Mouse (Mus musculus) midbrain, embryonic 14.5 days (tissue): ENCODE measurements around the gene Iars2. TPM values are rescaled to one million over a fixed set of nuclear protein-coding genes. Genes with fewer than 3 reads are reported as not detected.

ENCODE experiments used
- ATAC-seq: fragments of 200-750 bp; cut with Nextera tagmentation; 2 replicates; pipeline ENCODE4 v1.8.0; 2017; ENCODE audit warnings: moderate number of reproducible peaks, moderate library complexity; ENCODE audit not compliant: low FRiP score, low TSS enrichment
- DNase-seq: peaks from one replicate; pipeline ENCODE4 v3.0.0-alpha.2; 2015
- H3K27ac ChIP-seq: fragments of 300-500 bp; sonication (generic); replicated peaks from 2 replicates; pipeline ENCODE4 v1.5.1; 2014; ENCODE audit warnings: mild to moderate bottlenecking, low read depth, low read length, moderate library complexity
- H3K27me3 ChIP-seq: fragments of 300-500 bp; sonication (generic); 2 replicates; pipeline ENCODE4 v1.6.1; 2014; ENCODE audit warnings: low read length, control low read depth, mixed read lengths; ENCODE audit not compliant: control insufficient read depth, insufficient read depth
- H3K36me3 ChIP-seq: fragments of 300-500 bp; sonication (generic); 2 replicates; pipeline ENCODE4 v1.6.1; 2014; ENCODE audit warnings: low read length, control low read depth; ENCODE audit not compliant: control insufficient read depth, insufficient read depth
- H3K4me1 ChIP-seq: fragments of 300-500 bp; sonication (generic); 2 replicates; pipeline ENCODE4 v1.6.1; 2014; ENCODE audit warnings: mild to moderate bottlenecking, antibody characterized with exemption, low read length, control low read depth; ENCODE audit not compliant: control insufficient read depth, insufficient read depth
- H3K4me2 ChIP-seq: fragments of 300-500 bp; sonication (generic); 2 replicates; pipeline ENCODE4 v1.6.1; 2014; ENCODE audit warnings: mild to moderate bottlenecking, low read length, moderate library complexity
- H3K4me3 ChIP-seq: fragments of 300-500 bp; sonication (generic); replicated peaks from 2 replicates; pipeline ENCODE4 v1.5.1; 2014; ENCODE audit warnings: low read depth, low read length
- H3K9ac ChIP-seq: fragments of 300-500 bp; sonication (generic); replicated peaks from 2 replicates; pipeline ENCODE4 v1.6.1; 2014; ENCODE audit warnings: mild to moderate bottlenecking, low read length, moderate library complexity
- H3K9me3 ChIP-seq: fragments of 300-500 bp; sonication (generic); 2 replicates; pipeline ENCODE4 v1.6.1; 2016; ENCODE audit warnings: low read length, control low read depth, mixed read lengths; ENCODE audit not compliant: control insufficient read depth
- WGBS: fragments of 180-500 bp; shearing (Covaris S2); extraction: QIAGEN DNeasy Blood & Tissue Kit; methylation state at CpG from one replicate; pipeline ENCODE4 v1.1.7; 2014; 5-methylcytosine and 5-hydroxymethylcytosine counted together
- polyA plus RNA-seq: library from polyadenylated mRNA; unstranded; fragments of >200 nt; fragmentation: Nextera tagmentation; extraction: Ambion mirVana; gene quantifications from 2 replicates; pipeline ENCODE4 v1.2.1, GENCODE M21; 2014

Gene Iars2
- polyA plus RNA-seq, 1 experiment from 2014 or later = 22.3 TPM

DNA sequence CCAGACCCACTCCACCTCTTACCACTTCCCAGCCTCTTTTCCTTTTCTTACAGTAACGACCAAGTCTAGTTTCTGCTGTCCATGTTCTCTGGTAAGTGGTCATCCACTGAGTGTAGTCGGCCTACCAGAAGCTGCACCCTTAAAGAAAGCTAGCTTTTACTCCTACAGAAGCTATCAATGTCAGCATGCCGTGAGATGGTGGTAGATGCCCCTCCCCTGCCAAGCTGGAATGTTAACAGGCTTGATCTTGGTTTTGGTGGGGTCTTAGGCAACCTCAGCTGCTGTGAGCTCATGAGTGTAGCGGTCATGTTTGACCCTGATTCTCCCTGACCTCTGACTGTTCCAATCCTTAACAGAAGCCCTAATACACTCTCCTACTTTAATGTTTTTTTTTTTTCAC is 29.0 kb upstream of the Iars2 start:
- Histone ChIP-seq H3K4me1 (peaks cover 4% of the 10 kb centered on the region), H3K9ac (no peak overlapping the region), H3K4me3 (no peak overlapping the region), H3K27ac (no peak overlapping the region), H3K36me3 (peaks cover 46% of the 10 kb centered on the region), H3K4me2 (no peak overlapping the region), H3K27me3 (no peaks in the 10 kb centered on the region), H3K9me3 (no peaks in the 10 kb centered on the region)
- WGBS = 92% methylated on average over 4 of the region's 4 CpGs
- no peak for DNase-seq
- ATAC-seq = no peak

DNA sequence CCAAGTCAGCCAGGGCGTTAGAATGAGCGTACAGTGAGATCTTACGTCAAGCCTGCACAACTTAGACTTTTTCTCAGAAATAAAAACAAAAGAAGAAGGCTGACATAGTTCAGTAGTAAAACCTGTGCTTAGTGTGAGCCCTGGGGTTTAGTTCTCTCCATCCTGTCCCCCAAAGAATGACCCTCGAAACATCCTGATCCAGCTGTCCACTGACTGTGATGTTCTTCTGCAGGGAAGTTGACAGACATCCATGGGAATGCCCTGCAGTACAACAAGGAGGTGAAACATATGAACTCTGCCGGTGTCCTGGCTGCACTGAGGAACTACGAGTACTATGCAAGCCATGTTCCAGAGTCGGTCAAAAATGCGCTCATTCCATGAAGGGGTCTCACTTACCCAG is 27.1 kb upstream of the Iars2 start:
- no peak overlapping the region for H3K27ac ChIP-seq
- H3K36me3 ChIP-seq = peaks cover 65% of the 10 kb centered on the region
- H3K4me1 ChIP-seq = no peaks in the 10 kb centered on the region
- H3K4me3 ChIP-seq = no peak overlapping the region
- H3K4me2 ChIP-seq = no peak overlapping the region
- no peak overlapping the region for H3K9ac ChIP-seq
- 97% methylated on average over 8 of the region's 8 CpGs for WGBS
- no peaks in the 10 kb centered on the region for H3K27me3 ChIP-seq
- DNase-seq = no peak
- H3K9me3 ChIP-seq = no peaks in the 10 kb centered on the region
- ATAC-seq = no peak

DNA sequence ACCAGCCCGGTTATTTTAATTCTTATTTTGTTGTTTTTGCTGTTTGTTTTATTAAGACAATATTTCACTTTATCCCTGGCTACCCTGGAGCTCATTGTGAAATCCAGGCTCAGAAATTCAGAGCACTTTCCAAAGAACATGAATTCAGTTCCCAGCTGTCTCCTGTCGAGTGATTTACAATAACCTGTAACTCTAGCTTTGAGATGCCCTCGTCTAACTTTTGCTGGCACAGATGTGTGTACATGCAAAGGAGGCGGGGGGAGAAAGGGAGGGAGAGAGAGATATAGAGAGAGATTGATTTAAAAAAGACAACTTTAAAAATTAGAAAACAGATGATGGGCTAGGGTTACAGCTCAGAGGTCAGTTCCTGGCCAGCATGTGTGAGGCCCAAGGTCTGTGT is 25.5 kb upstream of the Iars2 start:
- DNase-seq (no peak), ATAC-seq (no peak)
- Histone ChIP-seq H3K4me2 (no peak overlapping the region), H3K4me1 (no peaks in the 10 kb centered on the region), H3K27me3 (no peaks in the 10 kb centered on the region), H3K9ac (no peak overlapping the region), H3K9me3 (no peaks in the 10 kb centered on the region), H3K4me3 (no peak overlapping the region), H3K36me3 (peaks cover 80% of the 10 kb centered on the region), H3K27ac (no peak overlapping the region)
- WGBS = 92% methylated on average over 4 of the region's 4 CpGs

DNA sequence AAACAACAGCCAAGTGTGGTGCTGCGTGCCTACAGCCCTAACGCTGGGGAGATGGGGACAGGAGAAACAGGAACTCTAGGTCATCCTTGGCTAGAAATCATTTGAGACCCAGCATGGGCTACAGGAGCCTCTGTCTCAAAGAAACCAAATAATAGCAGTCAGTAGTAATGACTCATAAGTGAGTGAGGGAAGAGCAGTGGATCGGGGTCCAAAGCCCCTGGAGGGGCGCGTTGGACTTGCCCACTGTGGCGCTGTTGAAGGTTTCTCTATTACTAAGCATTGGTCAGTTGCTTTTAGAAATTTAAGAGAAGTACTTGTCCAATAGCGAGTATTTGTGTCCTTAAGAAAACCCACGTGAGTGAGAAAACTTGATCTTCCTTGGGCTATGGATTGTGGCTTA is 24.2 kb upstream of the Iars2 start:
- no peak overlapping the region for H3K4me2 ChIP-seq
- DNase-seq = no peak
- no peaks in the 10 kb centered on the region for H3K9me3 ChIP-seq
- H3K9ac ChIP-seq = no peak overlapping the region
- ATAC-seq = no peak
- WGBS = 98% methylated on average over 8 of the region's 8 CpGs
- H3K4me1 ChIP-seq = no peaks in the 10 kb centered on the region
- H3K27me3 ChIP-seq = no peaks in the 10 kb centered on the region
- H3K36me3 ChIP-seq = peaks cover 85% of the 10 kb centered on the region
- H3K27ac ChIP-seq = no peak overlapping the region
- no peak overlapping the region for H3K4me3 ChIP-seq

DNA sequence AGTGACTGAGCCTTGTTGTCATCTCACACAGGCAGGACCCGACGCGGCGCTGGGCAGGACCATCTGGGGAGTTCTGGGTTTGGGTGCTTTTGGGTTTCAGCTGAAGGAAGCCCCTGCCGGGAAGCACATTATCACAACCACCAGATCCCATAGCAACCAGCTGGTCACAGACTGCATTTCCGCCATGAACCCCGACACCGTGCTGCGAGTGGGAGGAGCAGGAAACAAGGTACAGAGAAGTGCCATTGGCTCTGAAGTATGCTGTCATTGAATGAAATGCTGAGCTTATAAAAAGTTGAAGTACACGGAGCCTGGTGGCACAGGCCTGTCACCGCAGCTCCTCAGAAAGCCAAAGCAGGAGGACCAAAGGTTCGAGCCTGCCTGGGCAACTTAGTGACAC is 23.0 kb upstream of the Iars2 start:
- H3K4me2 ChIP-seq = no peak overlapping the region
- no peaks in the 10 kb centered on the region for H3K9me3 ChIP-seq
- no peak for DNase-seq
- H3K36me3 ChIP-seq = peaks cover 92% of the 10 kb centered on the region
- no peak overlapping the region for H3K4me3 ChIP-seq
- ATAC-seq = no peak
- H3K4me1 ChIP-seq = no peaks in the 10 kb centered on the region
- H3K27me3 ChIP-seq = no peaks in the 10 kb centered on the region
- H3K27ac ChIP-seq = no peak overlapping the region
- WGBS = 95% methylated on average over 12 of the region's 12 CpGs
- H3K9ac ChIP-seq = no peak overlapping the region

DNA sequence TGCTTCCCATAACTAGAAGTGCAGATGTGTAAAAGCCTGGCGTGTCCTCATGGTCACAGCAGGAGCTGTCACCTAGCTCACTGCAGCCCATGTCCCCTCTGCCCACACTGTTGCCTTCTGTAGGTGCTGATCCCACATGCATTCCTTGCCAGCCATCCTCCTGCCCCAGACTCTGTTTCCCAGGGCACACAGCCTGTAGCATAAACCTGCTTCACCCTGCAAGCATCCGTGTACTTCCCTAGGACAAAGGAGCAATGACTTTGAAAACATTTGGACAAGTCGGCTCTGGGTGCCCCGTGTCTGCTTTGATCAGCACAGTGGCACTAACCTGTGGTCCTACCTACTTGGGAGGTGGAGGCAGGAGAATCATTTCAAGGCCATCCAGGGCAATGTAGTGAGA is 21.4 kb upstream of the Iars2 start:
- no peak for DNase-seq
- no peak for ATAC-seq
- Histone ChIP-seq H3K27ac (no peak overlapping the region), H3K9ac (no peak overlapping the region), H3K27me3 (no peaks in the 10 kb centered on the region), H3K9me3 (no peaks in the 10 kb centered on the region), H3K4me2 (no peak overlapping the region), H3K4me1 (no peaks in the 10 kb centered on the region), H3K36me3 (peaks cover 95% of the 10 kb centered on the region), H3K4me3 (no peak overlapping the region)
- WGBS = 96% methylated on average over 4 of the region's 4 CpGs

DNA sequence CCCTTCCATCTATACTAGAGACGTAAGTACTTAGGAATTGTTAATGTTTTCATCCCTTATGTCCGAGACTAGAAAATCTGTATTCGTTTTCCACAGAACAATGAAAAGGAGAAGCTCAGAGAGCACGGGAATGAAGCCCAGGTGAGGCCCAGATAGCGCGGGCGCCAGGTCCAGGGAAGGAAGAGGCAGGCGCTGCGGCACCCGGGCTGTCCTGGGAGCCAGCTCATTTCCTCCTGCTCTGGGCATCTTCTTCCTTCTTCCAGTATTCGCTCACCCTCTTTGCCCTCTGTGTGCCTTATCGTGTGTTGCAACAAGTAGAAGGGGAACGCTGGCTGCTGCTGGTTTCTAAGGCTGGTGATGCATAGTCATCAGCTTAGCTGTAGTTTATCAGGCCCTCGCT is 20.5 kb upstream of the Iars2 start:
- H3K4me3 ChIP-seq = no peak overlapping the region
- no peaks in the 10 kb centered on the region for H3K27me3 ChIP-seq
- H3K27ac ChIP-seq = no peak overlapping the region
- H3K36me3 ChIP-seq = peaks cover 95% of the 10 kb centered on the region
- H3K4me1 ChIP-seq = no peaks in the 10 kb centered on the region
- WGBS = 95% methylated on average over 14 of the region's 14 CpGs
- no peak overlapping the region for H3K4me2 ChIP-seq
- no peak overlapping the region for H3K9ac ChIP-seq
- no peaks in the 10 kb centered on the region for H3K9me3 ChIP-seq
- no peak for ATAC-seq
- no peak for DNase-seq

DNA sequence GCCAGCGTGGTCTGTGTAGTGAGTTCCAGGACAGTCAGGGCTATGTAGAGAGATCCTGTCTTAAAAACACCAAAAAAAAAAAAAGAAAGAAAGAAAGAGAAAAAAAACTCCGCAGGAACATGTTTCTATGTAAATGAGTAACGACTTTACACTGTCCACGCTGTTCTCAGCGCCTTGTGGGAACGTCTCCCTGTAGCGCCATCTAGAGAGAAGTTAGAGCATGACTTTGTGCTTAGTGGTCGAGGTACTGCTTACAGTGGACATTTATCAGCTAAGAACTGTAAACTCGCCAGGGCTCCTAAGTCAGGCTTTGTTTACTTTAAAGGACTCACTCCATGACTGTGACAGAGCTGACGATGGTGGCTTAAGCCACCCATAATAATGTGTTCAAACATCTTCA is 17.0 kb upstream of the Iars2 start:
- Histone ChIP-seq H3K4me3 (no peak overlapping the region), H3K9me3 (no peaks in the 10 kb centered on the region), H3K4me2 (no peak overlapping the region), H3K27me3 (no peaks in the 10 kb centered on the region), H3K27ac (no peak overlapping the region), H3K9ac (no peak overlapping the region), H3K36me3 (peaks cover 92% of the 10 kb centered on the region), H3K4me1 (no peaks in the 10 kb centered on the region)
- ATAC-seq (no peak), DNase-seq (no peak)
- WGBS = 79% methylated on average over 10 of the region's 10 CpGs

DNA sequence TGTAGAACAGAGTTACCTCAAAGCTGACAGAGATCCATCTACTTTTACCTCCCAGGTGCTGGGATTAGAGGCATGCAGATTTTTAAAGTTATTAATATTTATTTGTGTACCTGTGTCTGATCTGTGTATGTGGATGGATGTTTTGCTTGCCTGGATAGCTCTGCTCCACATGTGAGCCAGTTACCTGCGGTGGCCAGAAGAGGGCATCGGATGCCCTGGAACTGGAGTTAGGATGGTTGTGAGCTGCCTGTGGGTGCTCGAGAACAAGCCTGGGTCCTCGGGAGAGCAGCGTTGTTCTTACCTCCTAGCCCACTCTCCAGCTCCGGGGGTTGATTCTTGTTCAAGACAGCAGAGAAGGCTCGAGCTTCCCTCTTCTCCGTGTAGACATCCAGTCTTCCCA is 14.2 kb upstream of the Iars2 start:
- 83% methylated on average over 8 of the region's 8 CpGs for WGBS
- Histone ChIP-seq H3K4me1 (no peaks in the 10 kb centered on the region), H3K9me3 (no peaks in the 10 kb centered on the region), H3K27me3 (no peaks in the 10 kb centered on the region), H3K4me3 (no peak overlapping the region), H3K4me2 (no peak overlapping the region), H3K36me3 (peaks cover 83% of the 10 kb centered on the region), H3K9ac (no peak overlapping the region), H3K27ac (no peak overlapping the region)
- DNase-seq = no peak
- ATAC-seq = no peak
